23 mouse cellular contexts compared by ENCODE assay signal in genomic region chr10:9002261-9002660, GRCm38 (mm10).
"Had no signal": no experiment of that assay in that cellular context is flagged by ENCODE, and none has a peak within 500 bp of the region (broad histone marks: within the 10 kb centered on the region; RNA-seq: fewer than 3 reads in every experiment).

No protein-coding gene starts in this region.

- H3K9ac ChIP-seq: heart, embryonic 12.5 days; hindbrain, embryonic 12.5 days; hindbrain, embryonic 14.5 days; intestine, embryonic 15.5 days; limb, embryonic 12.5 days had no signal

- H3K4me2 ChIP-seq: heart, embryonic 12.5 days; hindbrain, embryonic 12.5 days; hindbrain, embryonic 14.5 days; intestine, embryonic 15.5 days; limb, embryonic 12.5 days; liver, embryonic 11.5 days had no signal

- H3K4me3 ChIP-seq: gastrocnemius, adult 2 months; heart, embryonic 10.5 days; heart, embryonic 12.5 days; hindbrain, embryonic 10.5 days; hindbrain, embryonic 12.5 days; intestine, embryonic 15.5 days; layer of hippocampus, adult 2 months; left cerebral cortex, adult 2 months; limb, embryonic 10.5 days; limb, embryonic 12.5 days had no signal

- H3K36me3 ChIP-seq: heart, embryonic 10.5 days; heart, embryonic 12.5 days; hindbrain, embryonic 10.5 days; hindbrain, embryonic 12.5 days; intestine, embryonic 15.5 days; limb, embryonic 10.5 days; limb, embryonic 12.5 days had no signal

- H3K27ac ChIP-seq: gastrocnemius, adult 2 months; heart, embryonic 10.5 days; hindbrain, embryonic 10.5 days; hindbrain, embryonic 12.5 days; hindbrain, embryonic 14.5 days; intestine, embryonic 15.5 days; layer of hippocampus, adult 2 months; left cerebral cortex, adult 2 months; limb, embryonic 10.5 days; limb, embryonic 12.5 days had no signal

- ATAC-seq: hindbrain, embryonic 16.5 days; inflammation-experienced regulatory T-cells, adult 6 months; intestine, embryonic 15.5 days; intestine, postnatal 0 days had no signal

- H3K27me3 ChIP-seq: heart, embryonic 12.5 days; hindbrain, embryonic 12.5 days; intestine, embryonic 15.5 days had no signal

- DNase-seq: gastrocnemius, adult 2 months; gastrocnemius, postnatal 10 days; gastrocnemius, postnatal 25 days; heart, adult 18-20 months; heart, postnatal 10 days; heart, postnatal 4 days; kidney, adult 18-20 months; kidney, adult 8-10 months; liver had no signal

- H3K9me3 ChIP-seq: heart, embryonic 10.5 days; heart, embryonic 12.5 days; hindbrain, embryonic 10.5 days; hindbrain, embryonic 12.5 days; intestine, embryonic 15.5 days; limb, embryonic 10.5 days; limb, embryonic 12.5 days had no signal
